Mouse (Mus musculus) kidney, adult 9 months (tissue): ENCODE results near the gene Trim10.

Experiments
- DNase-seq: peaks from one replicate; pipeline ENCODE4 v3.0.0; 2022

Trim10 gene

DNA sequence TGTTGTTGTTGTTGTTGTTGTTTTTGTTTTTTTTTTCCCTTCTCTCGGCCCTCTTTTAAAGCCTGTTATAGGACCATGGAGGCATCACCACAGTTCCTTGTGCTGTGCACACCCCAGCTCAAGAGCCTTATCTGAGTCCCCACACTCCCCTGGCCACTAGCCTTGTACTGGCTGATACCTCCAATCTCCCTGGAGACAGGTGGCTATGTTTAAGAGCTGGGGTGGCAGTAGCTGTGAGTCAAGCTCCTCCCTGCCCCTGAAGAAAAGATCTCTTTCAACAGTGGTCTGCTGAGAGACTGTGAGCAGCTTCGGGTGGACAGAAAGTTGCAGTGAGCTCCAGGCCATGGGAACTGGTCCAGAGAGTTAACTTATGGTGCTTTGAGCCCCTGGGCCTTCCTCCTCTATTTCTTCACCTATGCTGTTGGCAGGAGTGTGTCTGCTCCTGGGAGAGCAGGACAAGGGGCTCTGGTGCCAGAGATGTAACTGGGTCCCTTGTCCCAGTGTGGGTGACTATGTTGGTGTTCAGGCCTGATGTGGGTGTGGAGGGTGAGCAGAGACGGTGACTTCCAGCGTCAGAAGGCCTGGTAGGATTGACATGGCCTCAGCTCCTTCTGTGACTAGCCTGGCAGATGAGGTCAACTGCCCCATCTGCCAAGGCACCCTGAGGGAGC, at the start of gene Trim10:
Trim10 (plus strand) TSS at position 291 of the 671 bp plus-strand sequence.
- DNase-seq: no peak

GRCm38 (mm10) chr17:36824005-36824404, 45.4 kb upstream of the Trim10 start:
- DNase-seq: peak; percentile 76

GRCm38 (mm10) chr17:36825525-36825924, 43.8 kb upstream of the Trim10 start:
- DNase-seq: peak; percentile 26

GRCm38 (mm10) chr17:36826002-36826401, 43.4 kb upstream of the Trim10 start:
- peak; percentile 94 for DNase-seq

DNA sequence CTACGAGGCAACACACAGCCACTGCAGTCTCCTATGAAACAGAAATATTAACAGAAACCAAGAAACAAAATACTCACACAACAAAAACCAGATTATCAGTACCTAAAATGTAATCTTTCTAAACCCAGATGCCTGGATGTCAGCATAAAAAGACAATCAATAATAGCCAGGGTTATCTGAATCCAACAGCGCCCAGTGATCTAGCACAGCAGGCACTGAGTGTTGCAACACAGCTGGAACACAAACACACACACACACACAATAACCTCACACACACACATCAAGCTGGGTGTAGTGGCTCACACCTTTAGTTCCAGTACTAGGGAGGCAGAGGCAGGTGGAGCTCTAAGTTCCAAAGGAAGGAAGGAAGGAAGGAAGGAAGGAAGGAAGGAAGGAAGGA, 40.9 kb upstream of the Trim10 start:
- no peak for DNase-seq

- no peak for DNase-seq
Measured at GRCm38 (mm10) chr17:36830470-36830869, 38.9 kb upstream of the Trim10 start.

DNA sequence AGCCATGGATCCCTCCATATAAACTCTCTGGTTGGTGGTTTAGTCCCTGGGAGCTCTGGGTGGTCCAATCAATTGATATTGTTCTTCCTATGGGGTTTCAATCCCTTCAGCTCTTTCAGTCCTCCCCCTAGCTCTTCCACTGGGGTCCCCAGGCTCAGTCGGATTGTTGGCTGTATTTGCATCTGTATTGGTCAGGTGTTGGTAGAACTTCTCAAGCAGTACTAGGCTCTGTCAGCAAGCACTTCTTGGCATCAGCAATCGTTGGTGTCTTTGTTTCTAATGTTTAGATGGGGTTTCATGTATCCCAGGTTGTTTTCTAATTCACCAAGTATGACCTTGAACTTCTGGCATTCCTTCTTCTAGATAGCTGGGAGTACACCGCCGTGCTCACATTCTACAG, 36.7 kb upstream of the Trim10 start:
- DNase-seq: no peak

- peak; percentile 73 for DNase-seq
Measured at GRCm38 (mm10) chr17:36835591-36836426, 33.6 kb upstream of the Trim10 start.

- no peak for DNase-seq
Measured at GRCm38 (mm10) chr17:36836427-36836812, 33.0 kb upstream of the Trim10 start.

DNA sequence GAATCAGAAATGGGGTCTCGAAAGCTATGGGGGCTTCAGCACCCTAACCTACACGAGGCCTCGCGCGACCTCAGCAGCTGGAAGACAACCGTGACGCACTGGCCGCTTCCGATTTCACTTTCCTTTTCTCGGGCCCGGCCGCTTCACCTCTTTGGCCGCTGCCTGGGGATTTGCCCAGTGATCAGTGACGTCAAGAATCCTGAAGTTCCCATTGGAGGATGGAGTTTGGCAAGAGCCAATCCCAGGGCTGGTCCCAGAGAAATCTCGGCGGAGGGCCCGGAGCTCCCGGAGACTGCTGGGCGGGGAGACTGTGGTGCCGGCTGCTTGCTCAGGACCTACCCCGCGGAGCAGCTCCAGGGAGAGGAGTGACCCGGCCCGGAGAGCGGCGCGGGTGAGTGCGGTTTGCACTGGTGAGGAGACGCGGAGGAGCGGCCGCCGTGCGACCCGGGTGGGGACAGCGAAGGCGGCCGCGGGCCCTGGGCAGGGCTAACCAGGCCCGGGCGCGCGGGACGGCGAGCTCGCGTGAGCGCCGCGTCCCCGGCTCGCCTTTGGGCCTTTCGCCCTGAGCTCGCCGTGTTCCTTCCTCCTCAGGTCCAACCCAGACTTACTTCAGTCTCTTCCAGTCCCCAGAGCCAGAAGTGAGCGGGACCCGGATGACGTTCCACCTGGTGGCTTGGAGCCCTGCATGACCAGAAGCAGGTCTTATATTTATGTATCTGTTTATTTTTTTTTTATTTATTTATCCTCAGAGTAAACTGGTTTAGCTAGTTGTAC, 32.3 kb upstream of the Trim10 start, which contains the start of gene Trim26:
Trim26 (plus strand) TSS at position 261 of the 774 bp plus-strand sequence.
- peak; percentile 99 for DNase-seq

DNA sequence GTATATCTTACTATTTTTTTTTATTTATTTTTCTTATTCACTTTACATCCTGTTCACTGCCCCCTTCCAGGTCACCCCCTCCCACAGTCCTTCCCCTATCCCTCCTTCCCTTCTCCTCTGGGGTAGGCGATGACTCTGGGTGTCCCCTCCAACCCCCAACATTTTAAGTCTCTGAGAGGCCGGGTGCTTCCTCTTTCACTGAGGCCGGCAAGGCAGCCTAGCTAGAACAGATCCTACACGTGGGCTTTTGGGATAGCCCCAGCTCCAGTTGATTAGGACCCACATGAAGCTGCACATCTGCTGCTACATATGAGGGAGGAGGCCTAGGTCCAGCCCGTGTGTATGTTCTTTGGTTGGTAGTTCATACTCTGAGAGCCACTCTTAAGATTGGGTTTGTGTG, 30.4 kb upstream of the Trim10 start:
- DNase-seq: no peak

DNA sequence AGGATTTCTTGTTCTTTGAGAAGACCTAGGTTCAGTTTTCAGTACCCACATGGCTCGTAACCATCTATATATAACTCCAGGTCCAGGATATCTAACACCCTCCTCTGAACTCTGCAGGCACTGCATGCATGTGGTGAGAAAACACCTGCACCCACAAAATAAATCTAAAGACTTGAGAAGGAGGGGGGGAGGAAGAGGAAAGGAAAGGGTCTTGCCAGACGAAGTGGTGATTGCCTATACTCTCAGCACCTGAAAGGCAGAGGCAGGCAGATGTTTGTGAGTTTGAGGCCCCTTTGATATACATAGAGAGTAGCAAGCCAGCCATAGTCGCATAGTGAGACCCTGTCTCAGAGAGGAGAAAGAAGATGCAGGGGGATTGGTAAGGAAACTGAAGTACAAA, 29.4 kb upstream of the Trim10 start:
- no peak for DNase-seq

DNA sequence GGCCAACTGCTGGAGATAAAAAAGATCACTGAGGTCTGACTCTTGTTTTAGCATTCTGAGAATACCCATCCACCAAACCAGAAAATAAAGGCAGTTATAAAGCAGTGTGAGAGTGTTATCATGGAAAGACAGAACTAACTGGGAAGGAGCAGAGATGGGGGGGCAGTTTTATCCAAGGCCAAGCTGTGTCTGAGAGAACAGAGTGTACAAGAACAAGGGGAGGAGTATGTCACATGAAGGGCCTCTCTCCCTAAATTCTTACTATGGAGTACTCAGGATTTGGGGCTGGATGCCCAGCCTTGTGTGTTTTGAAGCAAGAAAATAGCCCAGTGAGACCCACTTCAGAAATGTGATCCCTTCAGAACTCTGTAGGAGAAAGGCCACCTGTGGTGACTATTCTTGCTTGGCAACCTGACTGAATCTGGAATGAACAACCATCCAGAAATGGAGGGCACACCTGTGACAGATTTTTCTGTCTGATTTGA, 28.4 kb upstream of the Trim10 start:
- no peak for DNase-seq

DNA sequence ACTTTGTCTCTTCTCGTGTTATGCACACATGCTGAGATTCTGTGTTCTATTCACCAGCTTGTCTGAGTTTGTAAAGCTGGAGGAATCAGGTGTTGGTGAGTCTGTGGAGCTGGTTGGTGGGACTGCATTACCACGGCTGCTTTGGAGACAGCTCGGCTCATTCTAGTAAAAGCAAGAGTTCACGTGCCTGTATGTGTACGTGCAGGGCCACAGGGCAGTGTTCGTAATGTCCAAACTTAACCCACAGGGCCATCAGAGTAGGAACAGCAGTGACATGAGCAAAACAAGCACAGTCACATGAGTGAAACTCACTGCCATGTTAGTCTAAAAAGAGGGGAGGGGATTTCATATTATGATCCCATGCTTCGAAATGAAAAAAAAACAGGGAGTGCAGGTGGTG, 25.7 kb upstream of the Trim10 start:
- DNase-seq: no peak

- peak; percentile 18 for DNase-seq
Measured at GRCm38 (mm10) chr17:36844286-36844719, 25.1 kb upstream of the Trim10 start.

GRCm38 (mm10) chr17:36844725-36845124, 24.6 kb upstream of the Trim10 start:
- DNase-seq: no peak

GRCm38 (mm10) chr17:36848911-36849310, 20.5 kb upstream of the Trim10 start:
- DNase-seq: no peak

GRCm38 (mm10) chr17:36849992-36850391, 19.4 kb upstream of the Trim10 start:
- no peak for DNase-seq

DNA sequence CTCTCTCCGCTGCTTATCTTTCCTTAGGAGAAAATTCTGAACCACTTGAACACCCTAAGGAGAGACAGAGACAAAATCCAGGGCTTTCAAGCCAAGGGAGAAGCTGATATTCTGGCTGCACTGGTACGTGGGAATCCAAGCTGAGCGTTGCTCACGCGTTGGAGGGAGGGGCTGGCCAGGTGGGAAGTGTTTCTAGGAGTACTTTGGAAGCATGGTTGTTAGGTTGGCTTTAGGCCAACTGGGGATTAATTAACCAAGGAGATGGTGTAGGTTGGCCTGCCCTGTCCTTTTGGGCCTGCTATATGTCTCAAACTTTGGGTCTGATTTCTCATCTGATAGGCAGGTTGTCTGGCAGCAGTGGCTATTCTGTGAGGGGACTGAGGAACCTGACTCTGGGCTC, 18.2 kb upstream of the Trim10 start:
- no peak for DNase-seq

GRCm38 (mm10) chr17:36851627-36852026, 17.7 kb upstream of the Trim10 start:
- no peak for DNase-seq

DNA sequence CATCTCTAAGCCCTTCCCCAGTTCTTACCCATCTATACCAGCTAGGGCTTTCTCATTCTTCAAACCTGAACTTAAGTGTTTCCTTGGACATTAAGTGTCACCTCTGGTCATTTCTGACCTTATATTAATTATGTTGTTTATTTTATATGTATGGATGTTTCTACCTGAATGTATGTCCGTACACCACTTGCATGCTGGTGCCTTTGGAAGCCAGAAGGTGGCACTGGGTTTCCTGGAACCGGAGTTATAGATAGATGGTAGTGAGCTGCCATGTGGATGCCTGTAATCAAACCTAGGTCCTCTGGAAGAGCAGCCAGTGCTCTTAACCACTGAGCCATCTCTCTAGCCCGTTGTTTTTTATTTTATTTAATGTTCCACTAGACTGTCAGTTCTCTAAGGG, 13.9 kb upstream of the Trim10 start:
- no peak for DNase-seq

GRCm38 (mm10) chr17:36856236-36856635, 13.1 kb upstream of the Trim10 start:
- DNase-seq: no peak

DNA sequence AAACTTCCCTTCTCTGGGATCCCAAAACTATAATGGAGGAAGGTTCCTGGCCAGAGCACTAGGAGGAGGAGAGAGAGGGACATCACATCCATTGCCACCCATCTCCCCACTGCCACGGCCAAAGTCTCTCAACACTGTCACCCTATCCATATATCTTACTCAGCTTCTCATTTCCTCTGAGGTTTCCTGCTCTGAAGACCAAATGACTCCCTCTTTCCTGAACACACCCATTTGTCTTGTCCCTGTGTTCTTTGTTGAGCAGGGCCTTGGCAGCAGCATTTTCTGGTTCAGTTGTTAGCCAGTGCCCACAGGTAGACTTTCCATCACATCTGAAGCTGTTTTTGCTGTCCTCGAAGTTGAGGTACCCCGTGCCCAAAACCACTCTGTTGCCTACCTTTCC, 11.2 kb upstream of the Trim10 start:
- no peak for DNase-seq
